Comparison of ENCODE assay signal across 10 mouse cellular contexts in genomic region chr9:123928118-123928758, GRCm38 (mm10). TPM values are rescaled to one million over a fixed set of nuclear protein-coding genes. Genes with fewer than 3 reads are reported as not detected.
DNase-seq lines count a peak whose midpoint lies in the region; ATAC-seq and TF ChIP-seq lines count a peak whose summit lies in the region.
"Had no signal": no experiment of that assay in that cellular context is flagged by ENCODE, and none has a peak within 500 bp of the region (broad histone marks: within the 10 kb centered on the region; RNA-seq: fewer than 3 reads in every experiment).

No protein-coding gene starts in this region.

- ATAC-seq in heart, postnatal 0 days (ENCODE audit: insufficient read depth, low read depth): no peak
- peak; percentile 20 for ATAC-seq in monocyte, adult 5-6 weeks (replicated peaks; ENCODE audit: insufficient number of reproducible peaks, low FRiP score, low TSS enrichment, poor library complexity, severe bottlenecking)
- no peak for ATAC-seq in megakaryocyte-erythroid progenitor cell, adult 5-6 weeks (replicated peaks; ENCODE audit: low FRiP score, low TSS enrichment, poor library complexity, severe bottlenecking)

- H3K9ac ChIP-seq in heart, postnatal 0 days (replicated peaks; ENCODE audit: low read depth, low read length): no peak overlapping the region
- H3K9ac ChIP-seq: neural tube, embryonic 13.5 days had no signal

- no peak for DNase-seq in testis, postnatal 14 days (ENCODE audit: low spot score)
- DNase-seq in heart, postnatal 0 days (ENCODE audit: low spot score): no peak
- DNase-seq in cerebellum, postnatal 4 days (ENCODE audit: low spot score in 2 of 2): no peak
- no peak for DNase-seq in ovary, postnatal 36 days (ENCODE audit: low spot score)
- no peak for DNase-seq in cerebellum, postnatal 14 days

- H3K4me3 ChIP-seq in testis, adult 2 months (ENCODE audit: control insufficient read depth, low read depth, low read length): peak overlapping the region; percentile 52; the same call in 1 of the 2 replicates
- H3K4me3 ChIP-seq in heart, postnatal 0 days (ENCODE audit: low read depth, low read length): no peak overlapping the region; the same call in 1 of the 2 replicates
- H3K4me3 ChIP-seq: neural tube, embryonic 13.5 days had no signal

- H3K4me2 ChIP-seq in heart, postnatal 0 days (ENCODE audit: low read depth, low read length): peak overlapping the region; percentile 41; the same call in 1 of the 2 replicates
- H3K4me2 ChIP-seq: neural tube, embryonic 13.5 days had no signal

- H3K4me1 ChIP-seq in testis, adult 2 months (ENCODE audit: control insufficient read depth, insufficient read depth, low read length): peaks cover 20% of the 10 kb centered on the region
- no peaks in the 10 kb centered on the region; the same call in 1 of the 2 replicates for H3K4me1 ChIP-seq in heart, postnatal 0 days (ENCODE audit: control insufficient read depth, insufficient read depth)

- no peak for TF ChIP-seq POLR2A in testis, adult 2 months (IDR thresholded peaks at IDR 0.05; ENCODE audit: control insufficient read depth, low read depth, low read length)

- WGBS in heart, postnatal 0 days: 65% methylated on average over 12 of the region's 12 CpGs

- no peaks in the 10 kb centered on the region for H3K36me3 ChIP-seq in testis, adult 2 months (ENCODE audit: control insufficient read depth, insufficient read depth, low read length)
- no peaks in the 10 kb centered on the region for H3K36me3 ChIP-seq in heart, postnatal 0 days (replicated peaks; ENCODE audit: control insufficient read depth, insufficient read depth, low read length)
- H3K36me3 ChIP-seq: neural tube, embryonic 13.5 days had no signal

- no peaks in the 10 kb centered on the region for H3K27me3 ChIP-seq in testis, adult 2 months (ENCODE audit: control insufficient read depth, insufficient read depth, low read length)
- no peaks in the 10 kb centered on the region for H3K27me3 ChIP-seq in heart, postnatal 0 days (ENCODE audit: control insufficient read depth, insufficient read depth, low read length)
- H3K27me3 ChIP-seq: neural tube, embryonic 13.5 days had no signal

- H3K9me3 ChIP-seq in heart, postnatal 0 days (replicated peaks; ENCODE audit: control insufficient read depth, low read length): no peaks in the 10 kb centered on the region
- H3K9me3 ChIP-seq: neural tube, embryonic 13.5 days had no signal

- TF ChIP-seq EP300 in heart, postnatal 0 days (IDR thresholded peaks at IDR 0.05; ENCODE audit: low read depth): no peak

- H3K27ac ChIP-seq in testis, adult 2 months (ENCODE audit: control insufficient read depth, insufficient read depth, low read depth, low read length): no peak overlapping the region
- peak overlapping the region; percentile 65; the same call in 1 of the 2 replicates for H3K27ac ChIP-seq in heart, postnatal 0 days (ENCODE audit: low read depth)
- H3K27ac ChIP-seq: neural tube, embryonic 13.5 days had no signal

- TF ChIP-seq CTCF in testis, adult 2 months (IDR thresholded peaks at IDR 0.05; ENCODE audit: control insufficient read depth, insufficient read depth, insufficient replicate concordance, low read depth, low read length): no peak
- TF ChIP-seq CTCF in heart, postnatal 0 days (IDR thresholded peaks at IDR 0.05; ENCODE audit: low read depth): no peak

RNA-seq across cellular contexts. Expression of gene Ccr1, which starts 40.3 kb away (rescaled TPM):
- 0.06 and 0.16 TPM in 2 replicates for polyA plus RNA-seq in testis, adult 2 months (2012; rRNA removed)
- total RNA-seq in heart, postnatal 0 days (2014; rRNA removed; ENCODE audit: low replicate concordance): 1.3 and 2.4 TPM in 2 replicates
- polyA plus RNA-seq in heart, postnatal 0 days (2015; fragmentation: Nextera tagmentation; extraction: Ambion mirVana): 1.9 and 2.4 TPM in 2 replicates
- 3.8 to 22.9 TPM (median 22.1 TPM) in 3 replicates for total RNA-seq in monocyte, adult 5-6 weeks (2017)
- 0.64 TPM in 1 of 2 replicates, not detected in the other for total RNA-seq in megakaryocyte-erythroid progenitor cell, adult 5-6 weeks (2014; fragmentation: Nextera tagmentation)
- not detected in 2 replicates for total RNA-seq in megakaryocyte-erythroid progenitor cell, adult 5-6 weeks (2017)

RNA-seq across cellular contexts. Expression of gene Ccr1l1, which starts 50.0 kb away (rescaled TPM):
- polyA plus RNA-seq in testis, adult 2 months (2012; rRNA removed): not detected in 2 replicates
- not detected in 2 replicates for total RNA-seq in heart, postnatal 0 days (2014; rRNA removed; ENCODE audit: low replicate concordance)
- polyA plus RNA-seq in heart, postnatal 0 days (2015; fragmentation: Nextera tagmentation; extraction: Ambion mirVana): not detected in 2 replicates
- not detected in 3 replicates for total RNA-seq in monocyte, adult 5-6 weeks (2017)
- not detected in 2 replicates for total RNA-seq in megakaryocyte-erythroid progenitor cell, adult 5-6 weeks (2014; fragmentation: Nextera tagmentation)
- total RNA-seq in megakaryocyte-erythroid progenitor cell, adult 5-6 weeks (2017): not detected in 2 replicates
- polyA plus RNA-seq: intestine, embryonic 14.5 days; neural tube, embryonic 13.5 days had no signal
